Mouse (Mus musculus) cerebellum, adult (tissue): ENCODE results near the gene Ufsp2.
A peak's percentile ranks its signal among the peaks of the same experiment; 100 is the strongest.

ENCODE experiments used
- ATAC-seq: cut with Nextera tagmentation; 2 replicates; pipeline ENCODE4 v1.9.2; 2017; ENCODE audit warnings: mild to moderate bottlenecking, moderate library complexity, mixed read lengths; ENCODE audit not compliant: insufficient number of reproducible peaks, low FRiP score, low TSS enrichment

Gene Ufsp2

DNA sequence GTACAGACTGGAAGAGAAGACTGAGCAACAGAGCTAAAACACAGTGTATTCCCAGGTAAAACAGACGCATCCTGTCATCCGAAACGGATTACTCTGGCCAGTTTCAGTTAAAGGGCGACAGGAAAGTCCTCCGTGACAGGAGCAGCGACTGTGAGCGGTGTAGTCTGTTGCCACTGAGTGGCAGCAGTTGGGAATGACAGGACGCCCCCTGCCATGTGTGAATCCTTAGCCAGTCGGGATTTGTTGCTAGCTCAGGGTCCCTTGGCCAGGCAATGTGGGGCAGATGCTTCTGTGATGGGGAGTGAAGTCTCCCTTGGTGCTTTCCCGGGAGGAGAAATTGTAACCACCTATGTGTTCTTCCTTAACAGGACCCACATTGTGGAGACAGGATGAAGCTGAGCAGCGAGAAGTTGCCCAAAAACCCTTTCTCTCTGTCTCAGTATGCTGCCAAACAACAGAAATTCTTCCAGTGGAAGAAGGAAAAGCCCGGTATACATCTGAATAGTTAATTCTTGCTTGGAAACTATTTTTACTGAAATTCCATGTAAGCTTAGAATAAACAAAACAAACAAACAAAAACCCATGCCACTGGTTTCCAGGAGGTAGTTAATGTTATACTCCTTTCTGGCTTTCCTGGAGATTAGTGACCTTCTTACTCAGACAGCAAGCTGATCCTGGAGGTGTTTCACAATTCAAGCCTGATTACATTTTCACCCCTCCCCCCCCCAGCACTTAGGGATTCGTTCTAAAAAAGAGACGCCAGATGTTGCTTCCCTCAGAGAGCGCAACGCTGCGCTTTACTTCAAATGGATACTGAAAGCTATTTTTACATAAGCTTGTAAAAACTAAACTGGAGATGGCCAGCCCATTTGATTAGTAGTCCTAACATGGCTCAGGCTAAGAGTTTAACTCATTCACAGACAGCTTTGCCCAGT, 35.7 kb downstream of the Ufsp2 start:
- peak; percentile 88 for ATAC-seq

DNA sequence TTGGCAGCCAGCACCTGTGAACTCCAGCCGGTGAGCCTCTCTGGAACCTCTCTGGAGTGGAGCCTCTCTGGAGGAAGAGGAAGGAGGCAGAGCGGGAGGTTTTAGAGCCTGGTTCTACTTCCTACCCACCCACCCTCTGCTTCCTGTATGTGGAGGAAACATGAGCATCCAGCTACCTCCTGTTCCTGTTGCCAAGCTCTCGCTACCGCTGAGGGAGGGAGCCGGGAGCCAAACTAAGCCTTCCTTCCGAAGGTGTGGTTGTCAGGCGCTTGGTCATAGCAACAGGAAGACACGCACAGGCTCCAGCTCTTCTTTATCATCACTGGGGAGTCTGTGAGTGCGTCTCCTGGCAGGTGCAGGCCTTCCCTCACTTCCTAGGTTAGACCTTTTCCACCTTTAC, 46.9 kb downstream of the Ufsp2 start:
- ATAC-seq: no peak

DNA sequence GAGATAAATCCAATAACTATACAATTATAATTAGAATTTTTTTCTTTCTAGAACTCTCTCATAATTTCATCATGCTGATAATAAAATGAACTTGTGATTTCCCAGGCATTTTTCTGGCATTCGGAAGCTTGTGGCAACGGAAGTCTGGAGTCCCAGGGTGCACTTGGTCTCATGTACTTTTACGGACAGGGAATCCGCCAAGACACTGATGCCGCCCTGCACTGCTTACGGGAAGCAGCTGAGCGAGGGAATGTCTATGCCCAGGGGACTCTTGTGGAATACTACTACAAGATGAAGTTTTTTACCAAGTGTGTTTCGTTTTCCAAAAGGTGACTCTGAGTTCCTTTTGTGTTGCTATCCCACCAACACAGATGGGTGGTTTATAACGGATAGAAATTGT, 47.4 kb downstream of the Ufsp2 start:
- ATAC-seq: no peak

DNA sequence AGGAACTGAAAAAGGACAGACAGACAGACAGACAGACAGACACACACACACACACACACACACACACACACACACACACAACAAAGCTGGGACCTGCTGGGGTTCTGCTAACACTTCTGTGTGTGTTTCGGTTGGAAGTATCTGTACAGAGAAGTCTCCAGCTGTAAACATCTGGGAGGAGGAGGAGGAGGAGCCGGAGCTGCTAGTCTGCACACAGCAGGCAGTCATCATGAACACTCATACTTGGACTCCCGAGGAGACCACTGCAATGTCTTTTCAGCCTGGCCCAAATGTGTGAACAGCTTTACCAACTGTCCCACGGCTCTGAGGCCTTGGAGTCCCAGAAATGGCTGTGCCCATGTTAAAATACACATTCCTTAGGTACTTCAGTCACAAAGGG, 49.1 kb downstream of the Ufsp2 start:
- ATAC-seq: no peak

DNA sequence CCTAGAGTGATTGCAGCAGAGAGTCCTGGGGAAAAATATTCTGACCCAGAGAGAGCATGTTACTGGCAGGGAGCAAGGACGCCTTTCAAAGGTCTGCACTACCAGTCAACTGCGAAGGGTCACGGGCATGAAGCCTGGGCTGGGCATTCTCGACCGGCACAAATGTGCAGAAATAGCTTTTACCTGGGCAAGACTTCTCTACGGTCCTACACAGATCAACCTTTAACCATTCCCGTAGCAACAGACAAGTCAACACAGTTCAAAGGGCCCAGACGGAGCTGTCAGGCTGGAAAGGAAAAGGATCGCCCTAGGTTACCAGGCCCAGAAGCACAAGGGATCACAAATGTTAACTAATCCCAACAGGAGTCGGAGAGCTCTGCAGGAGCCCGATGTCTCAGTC, 60.9 kb downstream of the Ufsp2 start:
- no peak for ATAC-seq

DNA sequence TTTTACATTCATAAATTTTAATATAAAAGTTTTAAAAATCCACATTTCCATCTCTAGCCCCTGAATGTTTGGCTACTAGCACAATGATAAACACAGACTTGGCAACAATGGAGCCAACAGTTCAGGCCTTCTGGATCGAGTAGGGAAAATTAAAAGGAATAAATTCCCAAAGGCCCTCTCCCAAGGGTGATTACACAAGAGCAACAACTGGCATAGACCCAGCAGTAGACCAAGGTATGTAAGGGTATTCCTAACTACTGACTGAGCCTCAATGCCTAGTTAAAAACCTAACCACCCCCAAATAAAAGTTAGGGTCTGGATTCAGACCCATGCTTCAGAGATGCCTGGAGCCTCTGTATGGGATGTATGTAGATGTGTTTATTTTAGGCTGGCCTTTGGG, 64.3 kb downstream of the Ufsp2 start:
- ATAC-seq: no peak

DNA sequence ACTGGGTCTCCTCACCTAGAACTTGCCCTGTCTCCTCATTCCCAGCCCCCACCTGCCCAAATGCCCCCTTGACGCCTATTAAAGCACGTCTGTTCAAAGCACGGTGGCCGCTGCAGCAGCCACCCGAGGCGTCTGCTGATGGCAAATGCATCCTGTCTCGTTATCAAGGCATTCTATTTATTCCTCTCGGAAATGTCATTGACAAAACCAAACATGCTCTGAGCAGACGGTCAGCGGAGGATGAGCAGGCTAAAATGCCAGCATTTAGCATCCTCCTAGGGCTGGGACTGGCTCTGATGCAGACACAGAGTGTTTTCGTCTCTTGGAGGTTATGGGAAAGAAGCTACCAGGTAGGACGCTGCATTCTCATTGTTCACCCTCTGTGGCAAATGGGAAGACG, 64.9 kb downstream of the Ufsp2 start:
- ATAC-seq: no peak
